Mouse (Mus musculus): ENCODE measurements at regions not wholly inside any gene's neighbourhood (a gene's known extent, or its start where the extent isn't known, plus 50 kb on each side); places are given as distances from the start of the nearest gene placed in this dataset.

- Histone ChIP-seq H3K9ac (replicated peaks; ENCODE audit: low read depth, low read length) (no peak overlapping the region), H3K27me3 (replicated peaks; ENCODE audit: control insufficient read depth, insufficient read depth, low read length) (no peaks in the 10 kb centered on the region), H3K4me1 (replicated peaks; ENCODE audit: control insufficient read depth, insufficient read depth, low read length) (no peaks in the 10 kb centered on the region), H3K4me2 (ENCODE audit: low read length) (no peak overlapping the region), H3K27ac (ENCODE audit: low read length) (no peak overlapping the region), H3K36me3 (ENCODE audit: control insufficient read depth, insufficient read depth) (no peaks in the 10 kb centered on the region), H3K9me3 (ENCODE audit: control insufficient read depth, low read length) (no peaks in the 10 kb centered on the region), H3K4me3 (replicated peaks; ENCODE audit: low read length) (no peak overlapping the region)
- ATAC-seq, result no peak
- 3% methylated on average over 3 of the region's 3 CpGs for WGBS
Measured at GRCm38 (mm10) chr9:90683319-90683718, 412.7 kb upstream of the Tbc1d2b start.

GRCm38 (mm10) chr9:90690066-90690465 is 419.5 kb upstream of the Tbc1d2b start:
- H3K9ac ChIP-seq (replicated peaks; ENCODE audit: low read depth, low read length), result no peak overlapping the region
- no peak overlapping the region for H3K4me3 ChIP-seq (replicated peaks; ENCODE audit: low read length)
- 88% methylated on average over 12 of the region's 12 CpGs for WGBS
- H3K27me3 ChIP-seq (replicated peaks; ENCODE audit: control insufficient read depth, insufficient read depth, low read length), result peaks cover 9% of the 10 kb centered on the region
- H3K4me2 ChIP-seq (ENCODE audit: low read length), result no peak overlapping the region
- no peaks in the 10 kb centered on the region for H3K36me3 ChIP-seq (ENCODE audit: control insufficient read depth, insufficient read depth)
- ATAC-seq, result no peak
- H3K27ac ChIP-seq (ENCODE audit: low read length), result no peak overlapping the region
- H3K9me3 ChIP-seq (ENCODE audit: control insufficient read depth, low read length), result no peaks in the 10 kb centered on the region
- 0 out of 2 replicates have a peak, but pooled peaks cover 3% of the 10 kb centered on the region for H3K4me1 ChIP-seq (replicated peaks; ENCODE audit: control insufficient read depth, insufficient read depth, low read length)

- no peak overlapping the region for H3K27ac ChIP-seq (ENCODE audit: low read length)
- ATAC-seq, result no peak
- peaks cover 9% of the 10 kb centered on the region for H3K27me3 ChIP-seq (replicated peaks; ENCODE audit: control insufficient read depth, insufficient read depth, low read length)
- no peak overlapping the region for H3K9ac ChIP-seq (replicated peaks; ENCODE audit: low read depth, low read length)
- H3K36me3 ChIP-seq (ENCODE audit: control insufficient read depth, insufficient read depth), result no peaks in the 10 kb centered on the region
- no peak overlapping the region for H3K4me3 ChIP-seq (replicated peaks; ENCODE audit: low read length)
- H3K4me2 ChIP-seq (ENCODE audit: low read length), result no peak overlapping the region
- H3K4me1 ChIP-seq (replicated peaks; ENCODE audit: control insufficient read depth, insufficient read depth, low read length), result 0 out of 2 replicates have a peak, but pooled peaks cover 3% of the 10 kb centered on the region
- H3K9me3 ChIP-seq (ENCODE audit: control insufficient read depth, low read length), result no peaks in the 10 kb centered on the region
Measured at GRCm38 (mm10) chr9:90691137-90691536, 420.5 kb upstream of the Tbc1d2b start.

GRCm38 (mm10) chr9:90691676-90692661 is 421.4 kb upstream of the Tbc1d2b start:
- H3K36me3 ChIP-seq (ENCODE audit: control insufficient read depth, insufficient read depth), result no peaks in the 10 kb centered on the region
- H3K4me3 ChIP-seq (replicated peaks; ENCODE audit: low read length), result no peak overlapping the region
- no peak overlapping the region for H3K4me2 ChIP-seq (ENCODE audit: low read length)
- H3K4me1 ChIP-seq (replicated peaks; ENCODE audit: control insufficient read depth, insufficient read depth, low read length), result 0 out of 2 replicates have a peak, but pooled peaks cover 3% of the 10 kb centered on the region
- WGBS, result 8% methylated on average over 12 of the region's 12 CpGs
- ATAC-seq, result no peak
- H3K27me3 ChIP-seq (replicated peaks; ENCODE audit: control insufficient read depth, insufficient read depth, low read length), result peaks cover 9% of the 10 kb centered on the region
- H3K27ac ChIP-seq (ENCODE audit: low read length), result no peak overlapping the region
- no peaks in the 10 kb centered on the region for H3K9me3 ChIP-seq (ENCODE audit: control insufficient read depth, low read length)
- H3K9ac ChIP-seq (replicated peaks; ENCODE audit: low read depth, low read length), result no peak overlapping the region

- ATAC-seq, result peak; percentile 96
- H3K4me3 ChIP-seq (replicated peaks; ENCODE audit: low read length), result no peak overlapping the region
- H3K9ac ChIP-seq (replicated peaks; ENCODE audit: low read depth, low read length), result no peak overlapping the region
- no peaks in the 10 kb centered on the region for H3K9me3 ChIP-seq (ENCODE audit: control insufficient read depth, low read length)
- WGBS, result 5% methylated on average over 9 of the region's 9 CpGs
- H3K27me3 ChIP-seq (replicated peaks; ENCODE audit: control insufficient read depth, insufficient read depth, low read length), result peaks cover 11% of the 10 kb centered on the region
- peak overlapping the region; percentile 41; the same call in 1 of the 2 replicates for H3K27ac ChIP-seq (ENCODE audit: low read length)
- 0 out of 2 replicates have a peak, but pooled peaks cover 3% of the 10 kb centered on the region for H3K4me1 ChIP-seq (replicated peaks; ENCODE audit: control insufficient read depth, insufficient read depth, low read length)
- H3K4me2 ChIP-seq (ENCODE audit: low read length), result no peak overlapping the region
- no peaks in the 10 kb centered on the region for H3K36me3 ChIP-seq (ENCODE audit: control insufficient read depth, insufficient read depth)
Measured at GRCm38 (mm10) chr9:90693031-90693671, 422.5 kb upstream of the Tbc1d2b start.

- Histone ChIP-seq H3K27me3 (replicated peaks; ENCODE audit: control insufficient read depth, insufficient read depth, low read length) (peaks cover 14% of the 10 kb centered on the region), H3K36me3 (ENCODE audit: control insufficient read depth, insufficient read depth) (no peaks in the 10 kb centered on the region), H3K4me2 (ENCODE audit: low read length) (peak overlapping the region; percentile 30; the same call in 1 of the 2 replicates), H3K9me3 (ENCODE audit: control insufficient read depth, low read length) (no peaks in the 10 kb centered on the region), H3K9ac (replicated peaks; ENCODE audit: low read depth, low read length) (no peak overlapping the region), H3K4me1 (replicated peaks; ENCODE audit: control insufficient read depth, insufficient read depth, low read length) (0 out of 2 replicates have a peak, but pooled peaks cover 3% of the 10 kb centered on the region), H3K27ac (ENCODE audit: low read length) (peak overlapping the region; percentile 14; the same call in 1 of the 2 replicates), H3K4me3 (replicated peaks; ENCODE audit: low read length) (no peak overlapping the region)
- no peak for ATAC-seq
- WGBS, result 24% methylated on average over 13 of the region's 13 CpGs
Measured at GRCm38 (mm10) chr9:90694051-90694645, 423.5 kb upstream of the Tbc1d2b start.

- no peak overlapping the region for H3K4me2 ChIP-seq (ENCODE audit: low read length)
- no peak overlapping the region for H3K27ac ChIP-seq (ENCODE audit: low read length)
- H3K27me3 ChIP-seq (replicated peaks; ENCODE audit: control insufficient read depth, insufficient read depth, low read length), result peaks cover 12% of the 10 kb centered on the region
- no peaks in the 10 kb centered on the region for H3K9me3 ChIP-seq (ENCODE audit: control insufficient read depth, low read length)
- no peak overlapping the region for H3K9ac ChIP-seq (replicated peaks; ENCODE audit: low read depth, low read length)
- H3K36me3 ChIP-seq (ENCODE audit: control insufficient read depth, insufficient read depth), result no peaks in the 10 kb centered on the region
- no peak for ATAC-seq
- WGBS, result 74% methylated on average over 7 of the region's 7 CpGs
- no peak overlapping the region for H3K4me3 ChIP-seq (replicated peaks; ENCODE audit: low read length)
- H3K4me1 ChIP-seq (replicated peaks; ENCODE audit: control insufficient read depth, insufficient read depth, low read length), result 0 out of 2 replicates have a peak, but pooled peaks cover 3% of the 10 kb centered on the region
Measured at GRCm38 (mm10) chr9:90695693-90696092, 425.1 kb upstream of the Tbc1d2b start.

- no peak for ATAC-seq
- peak overlapping the region; percentile 53; the same call in 1 of the 2 replicates for H3K27ac ChIP-seq (ENCODE audit: low read length)
- H3K4me2 ChIP-seq (ENCODE audit: low read length), result no peak overlapping the region; the same call in 1 of the 2 replicates
- no peaks in the 10 kb centered on the region for H3K9me3 ChIP-seq (ENCODE audit: control insufficient read depth, low read length)
- 0 out of 2 replicates have a peak, but pooled peaks cover 5% of the 10 kb centered on the region for H3K4me1 ChIP-seq (replicated peaks; ENCODE audit: control insufficient read depth, insufficient read depth, low read length)
- no peak overlapping the region for H3K4me3 ChIP-seq (replicated peaks; ENCODE audit: low read length)
- 0 out of 2 replicates have a peak overlapping the region, but pooled peaks have one; percentile 17 for H3K9ac ChIP-seq (replicated peaks; ENCODE audit: low read depth, low read length)
- no peaks in the 10 kb centered on the region for H3K36me3 ChIP-seq (ENCODE audit: control insufficient read depth, insufficient read depth)
- 40% methylated on average over 11 of the region's 11 CpGs for WGBS
- H3K27me3 ChIP-seq (replicated peaks; ENCODE audit: control insufficient read depth, insufficient read depth, low read length), result peaks cover 9% of the 10 kb centered on the region; the same call in 1 of the 2 replicates
Measured at GRCm38 (mm10) chr9:90697279-90698000, 426.8 kb upstream of the Tbc1d2b start.
